Mouse (Mus musculus) left cerebral cortex, adult 9 months (tissue): Measurements from ENCODE around the gene Asap3.

Experiments
- DNase-seq, 2 experiments: peaks; one replicate each; pipeline ENCODE4 v3.0.0; 2022; ENCODE audit warnings: low spot score in 2 of 2

Asap3 gene

GRCm38 (mm10) chr4:136290781-136291595 lies 84.8 kb downstream of the Asap3 start:
- DNase-seq = no peak

GRCm38 (mm10) chr4:136291692-136292091 lies 85.5 kb downstream of the Asap3 start:
- DNase-seq = no peak
